Mouse (Mus musculus) layer of hippocampus, adult 9-10 months (tissue): ENCODE measurements around the gene Ddx5.
"Not testable (repeated sequence)": the region's sequence is repeated elsewhere in the genome, so short reads cannot be mapped to it uniquely, and the experiment has no call there.

Experiments used
- DNase-seq: peaks from one replicate; pipeline ENCODE4 v3.0.0; 2022; ENCODE audit warnings: low spot score

Gene Ddx5

DNA sequence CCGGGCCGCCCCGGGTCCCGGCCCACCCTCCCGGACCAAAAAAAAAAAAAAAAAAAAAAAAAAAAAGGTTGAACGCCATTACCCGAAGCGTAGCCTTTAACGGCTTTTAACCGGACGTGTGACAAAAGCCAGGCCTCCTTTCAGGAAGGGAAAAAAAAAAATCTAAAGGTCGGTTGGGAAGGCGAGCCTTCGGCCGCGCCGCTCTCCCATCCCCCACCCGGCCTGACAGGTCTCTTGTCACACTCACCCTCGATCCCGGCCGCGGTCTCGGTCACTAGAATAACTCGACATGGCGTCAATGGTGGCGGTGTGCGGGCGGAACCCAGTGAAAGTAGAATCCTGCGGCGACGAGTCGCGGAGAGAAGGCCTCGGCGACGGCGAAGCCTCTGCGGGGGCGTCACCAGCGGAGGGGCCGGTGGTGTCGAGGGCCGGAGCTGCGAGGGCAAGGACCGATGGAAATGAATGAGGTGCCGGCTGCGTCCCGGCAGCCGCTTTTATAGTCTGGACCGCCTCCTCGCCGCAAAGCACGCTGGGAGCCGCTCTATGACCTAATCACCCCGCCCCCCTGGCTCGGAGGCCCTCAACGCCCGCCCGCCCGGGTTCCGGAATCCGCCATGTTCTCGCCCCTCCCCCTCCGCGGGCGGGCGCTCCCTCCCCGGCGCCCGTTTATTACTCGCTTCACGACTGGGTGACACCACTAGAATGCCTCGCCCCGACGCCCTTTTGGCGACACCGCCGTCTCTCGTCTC lies 785 bp downstream of the Ddx5 start:
- DNase-seq: peak; percentile 97

DNA sequence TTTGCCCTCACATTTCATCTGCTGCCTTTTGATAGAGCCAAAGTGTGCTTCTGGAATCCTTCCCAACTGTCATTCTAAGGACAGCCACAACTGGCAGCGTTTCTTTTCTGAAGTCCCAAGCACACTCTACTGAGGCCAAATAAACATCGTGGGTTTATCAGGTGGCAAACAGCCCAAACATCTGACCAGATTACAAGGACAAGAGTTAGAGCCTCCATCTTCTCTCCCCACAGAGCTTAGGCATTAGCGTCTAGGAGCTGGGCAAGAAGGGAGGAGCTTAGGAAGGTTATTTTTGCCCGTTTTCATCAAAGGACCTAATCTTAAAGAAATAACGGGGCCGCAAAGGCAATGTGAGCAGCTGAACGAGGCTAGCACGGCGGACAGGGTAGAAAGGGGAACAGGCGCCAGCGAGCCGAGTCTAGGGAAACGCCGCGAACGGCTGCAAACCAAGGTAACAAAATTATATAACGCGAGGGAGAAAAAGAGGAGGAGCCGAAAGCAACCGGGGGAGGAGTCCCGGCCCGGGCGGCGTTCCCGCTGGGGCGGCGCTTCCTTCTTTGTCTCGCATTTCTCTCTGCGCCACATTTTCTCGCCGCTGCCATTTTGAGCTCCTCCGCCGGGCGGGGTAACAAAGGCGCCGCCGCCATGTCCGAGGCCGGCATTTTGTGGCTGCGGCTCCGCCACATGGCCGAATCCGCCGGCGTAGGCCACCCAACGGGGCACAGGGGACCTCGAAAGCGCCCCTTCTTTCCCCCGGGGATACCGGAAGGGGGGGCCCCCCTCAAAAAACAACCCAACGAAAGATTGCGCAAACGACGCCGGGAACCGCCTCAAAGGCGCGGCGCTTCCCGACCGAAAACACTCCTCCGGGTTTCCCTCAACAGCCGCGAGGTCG lies 1.6 kb downstream of the Ddx5 start:
- DNase-seq: peak; percentile 79

DNA sequence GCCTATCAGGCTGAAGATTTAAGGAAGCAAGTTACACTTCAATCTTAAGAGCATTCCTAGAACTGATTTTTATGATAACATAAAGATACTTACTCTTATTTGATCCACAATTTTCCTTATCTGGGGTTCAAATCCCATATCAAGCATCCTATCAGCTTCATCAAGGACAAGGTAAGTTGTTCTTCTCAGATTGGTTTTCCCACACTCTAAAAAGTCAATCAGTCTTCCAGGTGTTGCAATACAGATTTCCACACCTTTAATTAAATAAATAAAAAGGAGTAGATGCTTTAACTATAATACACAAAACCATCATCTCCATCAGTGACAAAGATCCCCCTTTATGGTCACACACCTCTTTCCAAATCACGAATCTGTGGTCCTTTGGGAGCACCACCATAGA lies 3.9 kb downstream of the Ddx5 start:
- no peak for DNase-seq

DNA sequence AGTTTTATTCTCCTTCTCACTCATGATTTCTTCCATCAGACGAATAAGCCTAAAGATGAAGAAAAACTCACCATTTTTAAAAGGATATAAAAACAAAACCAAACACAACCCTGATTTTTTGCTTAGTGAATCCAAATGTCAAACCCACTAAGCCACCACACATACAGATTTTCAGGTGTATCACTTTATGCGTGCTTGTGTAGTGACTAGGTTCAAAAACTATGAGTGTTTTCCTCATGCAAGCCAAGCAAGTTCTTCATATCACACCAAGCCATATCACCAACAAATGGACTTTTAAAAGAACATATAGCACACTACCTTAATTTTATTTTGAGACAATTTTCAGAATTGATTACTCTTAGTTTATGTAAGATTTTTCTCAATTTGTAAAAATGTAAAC lies 4.5 kb downstream of the Ddx5 start:
- DNase-seq: no peak

DNA sequence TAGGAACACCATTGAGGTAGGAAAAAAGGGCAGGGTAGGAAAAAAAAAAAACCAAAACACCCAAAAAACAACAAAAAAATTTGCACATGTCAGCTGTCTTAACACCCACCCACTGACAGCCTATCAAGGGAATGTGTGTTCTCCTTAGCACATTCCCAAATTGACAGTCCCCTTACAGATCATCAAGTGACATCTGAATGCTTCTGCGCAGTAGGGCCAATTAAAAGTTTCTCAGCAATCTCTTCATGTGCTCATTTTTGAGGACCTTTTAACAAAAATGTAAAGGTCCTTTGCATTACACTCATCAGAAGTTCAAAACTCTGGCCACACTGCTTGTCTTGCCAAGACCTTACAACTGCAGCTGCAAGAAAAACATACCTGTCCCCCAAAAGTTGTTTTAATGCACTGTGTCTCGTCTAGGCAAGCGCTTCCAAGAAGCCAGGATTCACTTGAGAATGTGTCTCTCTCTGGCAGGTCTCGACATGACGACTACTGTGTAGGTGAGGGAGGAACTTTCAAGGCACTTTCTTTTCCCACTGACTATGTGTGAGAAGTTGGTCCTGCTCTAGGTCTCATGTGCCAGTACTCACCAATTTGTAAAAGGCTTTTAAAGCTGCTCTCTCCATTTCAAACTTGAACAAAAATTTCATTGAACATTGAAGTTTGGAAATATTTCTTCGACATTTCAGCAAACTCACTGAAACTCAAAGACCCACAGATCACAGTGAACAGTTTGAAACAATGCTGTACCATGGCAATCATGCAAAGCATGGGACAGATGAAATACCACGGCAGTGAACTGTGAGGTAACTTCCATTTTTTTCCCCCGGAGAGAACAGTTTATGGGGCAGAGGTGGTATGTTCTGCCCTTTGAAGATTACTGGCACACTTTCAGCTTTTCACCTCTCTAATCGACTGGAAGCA lies 5.9 kb downstream of the Ddx5 start:
- DNase-seq: no peak

DNA sequence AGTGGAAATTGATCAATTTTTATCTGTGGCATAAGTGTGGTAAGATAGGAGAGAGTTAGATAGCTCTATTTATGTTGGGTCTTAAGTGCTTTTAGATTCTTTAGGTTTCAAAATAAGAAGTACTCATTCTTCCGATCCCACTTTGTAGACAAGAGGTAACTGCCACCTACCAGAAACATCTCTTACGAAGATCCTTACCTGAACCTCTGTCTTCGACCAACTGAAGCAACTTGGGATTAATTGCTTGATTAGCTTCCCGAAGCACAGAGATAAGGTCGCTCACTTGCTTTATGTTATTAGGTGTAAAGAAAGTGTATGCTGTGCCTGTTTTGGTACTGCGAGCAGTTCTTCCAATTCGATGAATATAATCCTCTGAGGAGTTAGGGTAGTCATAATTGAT lies 6.7 kb downstream of the Ddx5 start:
- not testable (repeated sequence) for DNase-seq

DNA sequence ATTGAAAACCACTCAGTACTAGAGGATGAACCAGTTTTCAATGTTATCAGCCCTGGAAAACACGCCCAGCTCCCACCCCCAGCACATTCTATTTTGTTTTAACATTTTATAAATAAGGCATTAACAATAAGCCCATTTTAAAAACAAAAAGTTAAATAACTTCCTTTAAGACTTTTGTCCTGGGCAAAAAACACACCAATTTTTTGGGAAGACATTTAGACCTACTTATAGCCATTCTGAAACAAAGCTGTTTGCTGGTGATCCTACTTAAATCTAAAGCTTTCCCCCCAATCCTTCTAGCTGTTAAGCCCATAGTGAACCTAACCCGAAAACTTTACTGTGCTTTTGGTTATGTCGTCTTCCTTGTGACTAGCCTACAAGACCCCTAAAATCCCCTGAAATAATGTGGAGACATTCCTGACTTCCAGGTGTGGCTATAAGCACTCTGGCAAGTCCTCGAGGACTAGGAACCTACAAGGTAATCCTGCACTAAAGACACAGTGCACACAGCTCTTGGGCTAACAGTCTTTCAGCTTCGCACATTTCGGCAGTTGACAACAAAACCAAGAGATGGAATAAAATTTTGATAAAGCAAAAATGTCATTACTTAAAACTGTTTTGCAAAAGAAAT lies 8.3 kb downstream of the Ddx5 start:
- DNase-seq: no peak

DNA sequence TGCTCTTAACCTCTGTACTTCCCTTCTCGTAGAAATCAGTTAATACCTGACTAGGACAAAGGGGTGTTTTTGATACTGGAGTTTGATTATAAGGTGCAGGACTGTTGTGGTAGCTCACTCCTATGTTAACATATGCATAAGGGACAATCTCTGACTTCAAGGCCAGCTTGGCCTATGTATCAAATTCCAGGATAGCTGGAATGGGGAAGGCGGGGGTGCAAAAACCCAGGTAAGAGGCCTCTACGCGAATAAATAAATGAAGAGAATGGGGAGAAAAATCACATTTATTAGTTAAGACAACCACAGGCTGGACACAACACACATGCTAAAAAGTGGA lies 8.9 kb downstream of the Ddx5 start:
- DNase-seq: no peak

DNA sequence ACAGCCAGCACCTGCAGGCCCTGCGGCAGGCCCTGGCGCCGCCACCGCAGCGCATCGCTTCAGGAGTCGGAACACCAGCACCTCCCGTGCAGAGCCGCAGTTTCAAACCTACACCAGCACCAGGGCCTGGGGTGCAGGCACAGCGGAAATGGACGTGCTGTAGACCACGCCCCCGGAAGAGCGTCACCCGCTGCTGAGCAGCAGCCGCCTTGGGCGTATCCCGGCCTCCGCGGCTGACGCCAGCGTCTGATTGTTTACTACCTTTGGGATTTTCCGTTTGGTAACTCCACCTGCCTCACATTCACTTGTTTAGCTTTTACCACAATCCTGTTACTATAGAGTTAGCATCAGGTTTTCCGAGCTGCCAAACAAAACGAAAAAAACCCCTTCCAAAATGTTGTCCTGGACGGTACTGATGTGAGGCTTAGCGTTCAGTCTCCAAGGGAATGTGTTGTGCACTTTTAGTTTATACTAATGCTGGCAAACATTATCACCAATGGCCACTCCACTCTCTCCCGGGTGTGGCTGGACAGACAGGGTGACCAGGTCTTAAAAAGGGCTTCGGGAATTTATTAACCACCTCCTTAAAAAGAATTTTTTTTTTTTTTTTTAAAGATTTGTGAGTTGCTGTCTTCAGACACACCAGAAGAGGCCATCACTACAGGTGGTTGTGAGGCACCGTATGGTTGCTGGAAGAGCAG lies 9.4 kb downstream of the Ddx5 start, which contains the start of gene Polg2:
Polg2 (minus strand) TSS at position 150 of the 701 bp plus-strand sequence.
- DNase-seq: peak; percentile 75

DNA sequence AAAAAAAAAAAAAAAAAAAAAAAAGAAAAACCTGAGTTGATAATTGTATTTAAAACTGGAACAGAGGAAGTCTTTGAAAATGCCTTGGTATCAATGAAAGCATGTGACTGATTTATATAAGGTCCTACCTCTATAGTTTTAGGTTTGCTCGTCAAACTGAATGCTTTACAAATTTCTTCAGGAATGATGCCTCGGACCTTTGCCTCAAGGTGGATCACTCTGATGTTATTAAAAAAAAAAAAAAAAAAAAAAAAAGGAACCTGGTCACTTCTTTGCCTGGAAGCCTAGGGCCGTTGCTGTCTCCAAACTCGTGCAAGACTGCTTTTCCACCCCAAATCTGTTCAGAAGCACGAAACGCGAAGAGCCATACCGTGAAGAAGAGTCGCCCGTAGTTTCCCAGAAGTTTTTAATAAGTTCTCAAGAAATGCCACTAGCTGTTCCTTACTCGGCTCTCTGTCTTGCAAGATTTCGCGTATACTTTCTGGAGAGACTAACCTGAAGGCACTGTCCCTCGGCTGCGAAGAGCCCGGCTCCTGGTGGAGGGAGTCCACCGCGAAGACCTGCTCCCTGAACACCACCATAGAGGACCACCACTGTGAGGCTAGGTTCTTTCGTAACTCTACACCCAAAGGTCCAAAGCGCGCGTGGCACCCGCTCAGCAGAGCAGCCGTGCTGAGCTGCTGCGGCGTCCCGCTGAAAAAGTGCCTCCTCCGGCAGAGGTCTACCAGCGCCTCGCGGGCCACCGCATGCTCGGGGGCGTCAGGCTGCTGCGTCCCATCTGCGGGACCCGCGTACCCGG lies 10.2 kb downstream of the Ddx5 start:
- no peak for DNase-seq

DNA sequence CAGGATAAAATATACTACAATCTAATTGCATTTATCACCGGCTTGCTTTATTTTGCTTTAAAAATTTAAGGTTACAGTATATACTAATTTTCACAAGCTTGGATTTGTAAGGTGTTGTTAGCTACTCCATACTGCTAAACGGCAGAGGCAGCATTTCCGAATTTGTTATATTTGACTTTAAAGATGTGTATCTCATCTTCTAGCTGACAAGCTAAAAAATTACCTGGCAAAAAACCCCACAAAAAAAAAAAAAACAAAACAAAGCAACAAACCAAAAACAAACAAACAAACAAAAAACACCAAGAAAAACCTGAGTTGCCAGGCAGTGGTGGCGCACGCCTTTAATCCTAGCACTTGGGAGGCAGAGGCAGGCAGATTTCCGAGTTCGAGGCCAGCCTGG lies 10.9 kb downstream of the Ddx5 start:
- no peak for DNase-seq

DNA sequence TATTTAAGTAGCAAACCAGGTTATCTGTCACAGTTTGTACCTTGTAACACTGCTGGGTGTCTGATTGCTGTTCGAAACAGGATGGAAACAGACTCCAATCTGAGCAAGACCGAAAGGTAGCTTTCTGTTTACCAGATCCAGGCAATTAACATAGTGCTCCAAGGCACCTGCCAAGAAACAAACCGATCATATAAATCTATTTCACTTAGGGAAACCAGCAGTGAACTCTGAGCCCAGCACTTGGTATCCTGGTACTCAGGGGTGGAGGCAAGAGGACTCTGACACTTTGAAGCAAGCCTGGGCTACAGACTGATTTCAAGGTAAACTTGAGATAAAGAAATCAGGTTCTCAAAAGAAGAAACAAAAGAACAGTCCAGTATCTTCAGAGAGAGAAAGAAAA lies 11.6 kb downstream of the Ddx5 start:
- DNase-seq: no peak

DNA sequence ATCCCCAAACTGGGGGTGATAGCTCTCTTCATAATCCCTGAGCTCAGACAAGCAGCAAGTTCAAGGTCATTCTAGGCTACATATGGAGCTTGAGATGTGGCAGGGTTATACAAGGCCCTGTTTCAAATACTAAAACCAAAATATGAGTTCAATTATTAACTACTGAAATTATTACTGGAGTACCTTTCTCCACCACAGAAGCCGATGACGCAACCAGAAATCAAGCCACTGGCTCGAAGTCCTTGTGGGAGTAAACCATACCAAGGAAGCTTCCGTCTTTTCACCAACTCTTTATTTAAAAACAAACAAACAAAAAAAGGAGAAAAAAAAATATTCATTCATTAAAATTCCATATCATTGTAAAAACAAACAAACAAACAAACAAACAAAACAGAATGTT lies 12.0 kb downstream of the Ddx5 start:
- no peak for DNase-seq

DNA sequence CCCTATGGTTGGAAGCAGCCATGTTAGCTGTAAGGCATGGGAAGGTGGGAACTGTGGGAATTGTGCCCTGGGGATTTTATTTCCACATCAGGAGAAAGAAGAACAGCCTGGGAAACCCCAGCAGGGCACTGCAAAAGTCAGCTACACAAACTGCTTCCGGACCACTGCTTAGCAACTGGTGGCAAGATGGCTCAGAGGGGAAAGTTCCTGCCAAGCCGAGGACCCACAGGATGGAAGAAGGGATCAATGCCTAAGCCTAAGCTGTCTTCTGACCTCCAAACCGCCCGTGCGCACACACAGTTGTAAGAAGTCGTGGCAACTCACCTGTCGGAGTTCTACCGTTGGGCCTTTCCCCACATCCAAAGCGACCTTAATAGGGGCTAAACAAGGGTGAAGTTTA lies 15.9 kb downstream of the Ddx5 start:
- DNase-seq: no peak

DNA sequence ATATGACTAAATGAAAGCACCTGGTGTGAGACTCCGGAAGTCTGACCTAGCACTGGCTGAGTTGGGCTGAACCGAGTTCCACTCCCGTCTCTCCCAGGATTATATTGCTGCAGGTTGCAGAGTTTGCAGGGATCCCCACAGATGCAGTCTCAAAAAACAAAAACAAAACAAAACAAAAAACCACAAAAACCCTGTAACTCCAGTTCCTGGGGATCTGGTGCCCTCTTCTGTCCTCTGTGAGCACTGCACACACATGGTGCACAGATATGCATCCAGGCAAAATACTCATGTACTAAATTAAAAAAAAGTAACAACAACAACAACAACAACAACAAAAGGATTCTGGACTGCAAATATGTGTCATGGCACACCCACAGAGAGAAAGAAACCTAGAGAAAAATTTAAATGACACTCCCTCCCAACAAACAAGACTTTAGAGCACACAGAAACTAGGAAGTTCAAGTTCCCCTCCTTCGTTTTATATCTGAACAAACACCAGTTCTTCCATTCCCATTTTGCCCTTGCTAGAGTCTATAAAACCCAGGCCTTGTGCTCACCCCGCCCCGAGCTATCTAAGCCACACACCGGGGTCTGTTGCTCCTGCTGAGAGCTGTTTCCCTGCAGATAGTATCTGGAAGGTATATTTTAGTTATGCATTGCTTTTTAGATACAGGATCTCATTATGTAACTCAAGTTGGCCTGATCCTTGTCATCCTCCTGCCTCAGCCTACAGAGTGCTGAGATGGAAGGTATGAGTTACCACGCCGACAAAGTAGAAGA lies 18.6 kb downstream of the Ddx5 start:
- no peak for DNase-seq

DNA sequence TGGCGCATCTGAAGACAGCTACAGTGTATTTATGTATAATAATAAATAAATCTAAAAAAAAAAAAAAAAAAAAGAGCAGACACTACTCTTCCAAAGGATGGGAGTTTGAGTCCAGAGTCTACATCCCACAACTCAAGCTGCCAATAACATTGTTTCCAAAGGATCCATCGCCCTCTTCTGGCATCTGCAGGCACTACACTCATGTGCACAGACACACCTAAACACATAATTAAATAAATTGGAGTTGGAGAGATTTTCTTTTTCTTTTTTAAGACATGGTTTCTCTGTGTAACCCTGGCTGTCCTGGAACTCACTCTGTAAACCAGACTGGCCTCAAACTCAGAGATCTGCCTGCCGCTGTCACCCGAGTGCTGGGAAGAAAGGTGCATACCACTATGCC lies 21.5 kb downstream of the Ddx5 start:
- no peak for DNase-seq

DNA sequence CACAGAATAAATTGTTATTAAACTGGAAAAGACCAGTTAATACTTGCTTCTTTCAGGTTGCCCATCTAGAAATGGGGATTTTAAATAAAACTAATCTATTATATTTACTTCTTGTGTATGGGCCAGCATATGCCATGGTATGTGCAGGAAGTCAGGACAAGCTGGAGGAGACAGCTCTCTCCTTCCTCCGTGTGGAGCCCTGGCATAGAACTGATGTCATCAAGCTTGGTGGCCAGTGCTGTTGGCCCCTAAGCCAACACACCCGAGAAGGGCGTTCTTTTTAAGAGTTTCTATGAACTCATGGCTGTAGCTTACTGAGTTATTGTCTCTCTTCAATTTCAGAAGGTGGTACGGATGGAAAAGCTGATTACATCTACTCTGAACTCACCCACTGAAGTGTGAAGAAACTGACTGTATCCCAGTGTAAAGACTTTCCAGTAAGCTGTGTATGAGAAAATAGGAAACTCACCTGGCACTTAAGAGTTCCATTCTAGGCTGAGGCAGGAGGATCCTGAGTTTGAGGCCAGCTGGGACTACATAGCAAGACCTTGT lies 22.3 kb downstream of the Ddx5 start:
- DNase-seq: no peak

DNA sequence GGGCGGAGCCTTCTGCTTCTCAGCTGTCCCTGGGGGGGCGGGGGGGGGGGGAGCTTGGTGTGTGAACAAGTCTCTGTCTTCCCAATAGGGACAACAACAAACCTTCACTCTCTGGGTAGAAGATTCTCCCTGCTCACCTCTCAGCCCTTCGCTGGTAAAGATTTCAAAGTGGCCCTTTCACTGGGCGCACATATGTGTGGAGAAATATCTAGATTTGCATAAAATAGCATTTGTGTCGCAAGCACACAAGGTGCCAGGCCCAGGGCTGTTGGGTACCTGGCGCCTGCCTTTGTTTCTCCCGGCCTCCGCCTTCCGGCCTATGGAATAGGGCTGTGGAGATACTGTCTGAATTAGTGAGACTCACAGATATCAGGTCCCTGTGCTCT lies 26.2 kb downstream of the Ddx5 start:
- no peak for DNase-seq

DNA sequence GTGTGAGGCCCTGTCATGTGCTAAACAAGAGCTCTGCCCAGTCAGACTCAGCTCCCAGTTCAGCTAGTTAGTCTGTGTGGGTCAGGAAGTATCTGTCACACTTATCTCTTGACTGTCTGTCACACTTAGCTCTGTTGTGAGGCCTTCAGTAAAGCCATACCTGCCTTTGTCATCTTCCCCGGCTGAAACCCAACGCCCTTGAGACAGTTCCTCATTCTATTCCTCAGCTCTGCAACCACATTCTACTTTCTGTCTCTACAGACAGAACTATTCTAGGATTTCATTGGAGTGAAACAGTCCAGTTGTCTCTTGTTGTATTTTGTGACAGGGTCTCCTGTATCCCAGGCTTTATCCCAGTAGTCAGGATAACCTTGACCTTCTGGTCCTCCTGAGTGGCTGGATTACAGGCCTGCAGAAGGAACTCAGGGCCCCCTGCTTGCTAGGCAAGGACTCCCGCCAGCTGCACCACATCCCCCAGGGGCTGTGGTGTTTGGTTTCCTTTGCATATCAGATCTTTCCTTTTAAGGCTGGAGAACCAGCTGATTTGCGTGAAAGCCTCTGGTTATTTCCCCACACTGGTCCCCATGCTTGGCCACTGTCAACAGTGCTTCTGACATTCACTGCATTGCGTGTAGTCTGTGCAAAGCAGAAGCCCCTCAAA lies 26.7 kb downstream of the Ddx5 start:
- DNase-seq: no peak
